Mouse (Mus musculus) liver, postnatal 0 days (tissue): ENCODE measurements at regions not wholly inside any gene's neighbourhood (a gene's known extent, or its start where the extent isn't known, plus 50 kb on each side); places are given as distances from the start of the nearest gene placed in this dataset.
A peak's percentile ranks its signal among the peaks of the same experiment; 100 is the strongest.

Experiments used
- CTCF ChIP-seq: sonication (generic); IDR thresholded peaks from 2 replicates; pipeline ENCODE4 v1.5.1; 2016; ENCODE audit warnings: antibody characterized with exemption, low read depth
- EP300 ChIP-seq: IDR thresholded peaks from 2 replicates; pipeline ENCODE4 v1.6.1; 2016; ENCODE audit warnings: antibody characterized with exemption, low read depth, mild to moderate bottlenecking

DNA sequence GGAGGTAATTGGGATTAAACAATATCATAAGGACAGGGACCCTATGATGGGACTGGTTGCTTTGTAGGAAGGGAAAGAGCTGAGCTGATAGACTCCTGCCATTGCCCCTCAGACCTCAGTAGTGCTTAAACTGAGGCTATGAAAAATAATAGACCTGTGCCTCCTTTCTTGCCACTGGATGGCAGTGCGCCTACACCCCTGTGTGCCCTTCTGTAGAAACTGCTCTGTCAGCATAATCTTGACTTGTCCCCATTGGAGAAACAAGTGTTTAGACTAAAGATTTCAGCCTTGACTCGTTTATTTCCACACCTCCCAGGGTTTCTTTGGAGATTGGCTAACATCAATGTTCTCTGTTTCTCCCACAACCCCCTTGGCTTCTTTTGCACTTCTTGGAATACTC lies 876.0 kb upstream of the Fam160b2 start:
- TF ChIP-seq CTCF (peak; percentile 29), EP300 (no peak)
